Mouse (Mus musculus): ENCODE measurements around the gene Cog6.

Gene Cog6

GRCm38 (mm10) chr3:52962391-52962790, 54.6 kb downstream of the Cog6 start:
- no peak for DNase-seq (ENCODE audit: low read depth, low spot score)

GRCm38 (mm10) chr3:52961661-52962060, 55.4 kb downstream of the Cog6 start:
- DNase-seq (ENCODE audit: low read depth, low spot score): no peak

GRCm38 (mm10) chr3:52960951-52961350, 56.1 kb downstream of the Cog6 start:
- DNase-seq (ENCODE audit: low read depth, low spot score): no peak

- no peak for DNase-seq (ENCODE audit: low read depth, low spot score)
Observed at GRCm38 (mm10) chr3:52958444-52959120, 58.5 kb downstream of the Cog6 start.

- DNase-seq (ENCODE audit: low read depth, low spot score): no peak
Observed at GRCm38 (mm10) chr3:52957861-52958260, 59.2 kb downstream of the Cog6 start.

- DNase-seq (ENCODE audit: low read depth, low spot score): peak; percentile 80
Observed at GRCm38 (mm10) chr3:52956236-52956635, 60.8 kb downstream of the Cog6 start.

- peak; percentile 70 for DNase-seq (ENCODE audit: low read depth, low spot score)
Observed at GRCm38 (mm10) chr3:52955481-52956019, 61.5 kb downstream of the Cog6 start.

DNA sequence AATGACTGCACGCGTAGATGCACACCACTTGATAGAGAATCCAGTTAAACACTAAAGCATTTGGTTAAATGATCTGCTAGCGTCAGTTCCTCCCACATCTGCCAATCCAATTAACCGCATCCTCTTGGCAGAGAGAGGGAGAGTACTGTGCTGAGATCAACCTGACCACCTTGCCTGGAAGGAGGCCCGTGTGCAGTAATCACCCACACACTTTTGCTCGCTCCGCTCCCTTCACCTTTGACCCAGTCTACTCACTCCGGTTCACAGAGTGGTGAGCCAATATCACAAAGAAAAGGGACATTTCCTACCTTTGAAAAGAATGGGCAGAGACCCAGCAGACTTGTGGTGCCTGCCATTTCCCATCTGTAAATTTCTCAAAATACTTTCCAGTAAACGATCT, 62.4 kb downstream of the Cog6 start:
- DNase-seq (ENCODE audit: low read depth, low spot score): no peak

DNA sequence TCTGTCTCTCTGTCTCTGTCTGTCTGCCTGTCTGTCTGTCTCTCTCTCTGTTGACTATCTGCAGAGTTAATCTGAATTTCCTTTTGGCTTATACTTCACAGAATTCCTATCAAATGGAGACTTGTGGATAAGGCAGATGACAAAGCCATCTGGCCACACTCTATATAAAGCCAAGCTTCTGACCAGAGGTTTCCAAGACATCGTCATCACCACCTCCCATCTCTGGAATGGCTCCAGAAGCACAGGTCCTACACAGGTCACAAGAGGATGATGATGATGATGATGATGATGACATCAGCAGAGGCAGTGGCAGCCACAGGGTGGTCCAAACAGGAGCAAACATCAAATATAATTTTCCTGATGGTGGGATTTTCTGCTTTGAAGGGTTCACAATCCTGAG, 63.2 kb downstream of the Cog6 start:
- DNase-seq (ENCODE audit: low read depth, low spot score): no peak

DNA sequence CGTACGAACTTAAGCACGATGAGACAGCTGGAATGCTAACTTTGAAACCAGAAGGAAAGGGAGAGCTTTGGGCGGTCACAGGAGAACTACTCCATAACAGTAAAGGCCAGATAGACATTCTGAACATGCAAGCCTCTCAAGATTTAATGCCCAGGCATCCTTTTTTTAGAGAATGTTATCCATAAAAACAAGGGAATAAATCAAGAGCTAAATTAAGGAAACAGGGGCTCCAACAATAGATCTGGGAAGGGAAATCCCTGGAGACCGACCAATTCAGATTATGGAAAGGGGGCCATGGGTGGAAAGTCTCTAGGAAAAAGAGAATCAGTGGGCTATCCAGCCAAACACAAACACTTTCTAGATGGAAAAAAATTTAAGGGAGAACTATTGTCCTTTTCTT, 68.2 kb downstream of the Cog6 start:
- DNase-seq (ENCODE audit: low read depth, low spot score): no peak

GRCm38 (mm10) chr3:52947444-52947843, 69.6 kb downstream of the Cog6 start:
- no peak for DNase-seq (ENCODE audit: low read depth, low spot score)

GRCm38 (mm10) chr3:52940832-52941468, 76.1 kb downstream of the Cog6 start:
- DNase-seq (ENCODE audit: low read depth, low spot score): no peak

DNA sequence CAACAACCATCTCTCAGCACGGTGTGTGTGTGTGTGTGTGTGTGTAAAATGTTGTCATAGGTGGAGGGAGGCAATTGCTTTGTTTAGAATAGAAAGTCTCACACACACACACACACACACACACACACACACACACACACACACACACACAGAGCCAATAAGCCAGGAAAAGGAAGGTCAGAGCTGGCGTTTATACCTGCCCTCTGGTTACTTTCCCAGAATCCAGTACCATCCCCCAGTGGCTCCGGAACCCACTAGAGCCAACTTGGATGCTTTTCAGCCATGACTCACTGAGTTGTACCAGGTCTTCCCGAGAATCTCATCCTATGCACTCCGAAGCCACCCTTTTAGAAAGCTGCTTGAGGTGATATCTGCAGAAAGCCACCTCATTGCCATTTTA, 78.6 kb downstream of the Cog6 start:
- DNase-seq (ENCODE audit: low read depth, low spot score): no peak

- DNase-seq (ENCODE audit: low read depth, low spot score): no peak
Observed at GRCm38 (mm10) chr3:52937739-52938306, 79.2 kb downstream of the Cog6 start.

- no peak for DNase-seq (ENCODE audit: low read depth, low spot score)
Observed at GRCm38 (mm10) chr3:52931956-52932355, 85.1 kb downstream of the Cog6 start.
